Mouse (Mus musculus) E14TG2a.4 (cell line): ENCODE data around the gene Bud31.

Experiments
- CTCF ChIP-seq: conservative IDR thresholded peaks from 2 replicates; pipeline ENCODE4 v1.5.1; 2014; ENCODE audit warnings: low read length
- NANOG ChIP-seq: IDR thresholded peaks from 2 replicates; pipeline ENCODE4 v1.6.1; 2014; ENCODE audit warnings: borderline replicate concordance, low read length, mixed read lengths

DNA sequence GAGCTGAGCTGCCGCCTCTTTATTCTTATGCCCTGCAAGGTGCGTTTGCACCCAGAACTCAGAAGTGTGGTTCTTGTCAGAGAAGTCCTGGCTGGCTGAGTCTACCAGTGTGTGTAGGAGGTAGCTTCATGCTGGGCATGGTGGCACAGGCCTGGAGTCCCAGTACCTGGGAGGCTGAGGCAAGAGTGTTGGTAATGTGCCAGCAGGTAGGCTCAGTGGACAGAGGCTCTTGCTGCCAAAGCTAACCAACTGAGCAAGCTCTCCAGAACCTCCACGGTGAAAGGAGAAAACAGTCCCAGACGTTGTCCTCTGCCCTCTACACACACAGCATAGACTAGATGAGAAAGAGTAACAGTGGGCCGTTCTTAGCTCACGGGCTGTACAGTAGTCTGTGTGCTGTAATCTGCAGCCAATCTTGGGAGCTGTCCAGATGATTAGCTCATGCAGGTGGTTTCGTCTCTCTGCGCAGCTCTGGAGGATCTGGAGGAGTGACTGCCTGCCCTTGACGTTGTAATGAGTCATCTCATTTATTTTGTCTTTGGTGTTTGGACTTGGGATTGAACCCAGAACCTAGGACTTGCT lies 34.4 kb upstream of the Bud31 start:
- TF ChIP-seq CTCF (no peak), NANOG (no peak)
